Mouse (Mus musculus) brown adipose tissue, adult 24 weeks (tissue): Measurements from ENCODE around the gene Lrp1. TPM values are rescaled to one million over a fixed set of nuclear protein-coding genes. Genes with fewer than 3 reads are reported as not detected.

Source experiments
- H3K27ac ChIP-seq: fragments of 200-500 bp; replicated peaks from 2 replicates; pipeline ENCODE4 v1.5.1; 2012; ENCODE audit warnings: low read depth, mild to moderate bottlenecking, low read length
- H3K4me1 ChIP-seq: fragments of 200-500 bp; 2 replicates; pipeline ENCODE4 v1.6.1; 2012; ENCODE audit warnings: low read length, mixed read lengths; ENCODE audit not compliant: control insufficient read depth, insufficient read depth, insufficient read length
- H3K4me3 ChIP-seq: fragments of 200-500 bp; 2 replicates; pipeline ENCODE4 v1.5.1; 2012; ENCODE audit warnings: low read depth, mild to moderate bottlenecking, low read length, moderate library complexity; ENCODE audit not compliant: insufficient read depth
- polyA plus RNA-seq: library from polyadenylated mRNA; stranded (reverse); fragments of >200 nt; gene quantifications from 2 replicates; pipeline ENCODE4 v1.2.4, GENCODE M21; 2012; ENCODE audit not compliant: missing spikeins, insufficient read depth, insufficient read length

Lrp1 gene
- polyA plus RNA-seq, 1 experiment: 43.8 TPM

DNA sequence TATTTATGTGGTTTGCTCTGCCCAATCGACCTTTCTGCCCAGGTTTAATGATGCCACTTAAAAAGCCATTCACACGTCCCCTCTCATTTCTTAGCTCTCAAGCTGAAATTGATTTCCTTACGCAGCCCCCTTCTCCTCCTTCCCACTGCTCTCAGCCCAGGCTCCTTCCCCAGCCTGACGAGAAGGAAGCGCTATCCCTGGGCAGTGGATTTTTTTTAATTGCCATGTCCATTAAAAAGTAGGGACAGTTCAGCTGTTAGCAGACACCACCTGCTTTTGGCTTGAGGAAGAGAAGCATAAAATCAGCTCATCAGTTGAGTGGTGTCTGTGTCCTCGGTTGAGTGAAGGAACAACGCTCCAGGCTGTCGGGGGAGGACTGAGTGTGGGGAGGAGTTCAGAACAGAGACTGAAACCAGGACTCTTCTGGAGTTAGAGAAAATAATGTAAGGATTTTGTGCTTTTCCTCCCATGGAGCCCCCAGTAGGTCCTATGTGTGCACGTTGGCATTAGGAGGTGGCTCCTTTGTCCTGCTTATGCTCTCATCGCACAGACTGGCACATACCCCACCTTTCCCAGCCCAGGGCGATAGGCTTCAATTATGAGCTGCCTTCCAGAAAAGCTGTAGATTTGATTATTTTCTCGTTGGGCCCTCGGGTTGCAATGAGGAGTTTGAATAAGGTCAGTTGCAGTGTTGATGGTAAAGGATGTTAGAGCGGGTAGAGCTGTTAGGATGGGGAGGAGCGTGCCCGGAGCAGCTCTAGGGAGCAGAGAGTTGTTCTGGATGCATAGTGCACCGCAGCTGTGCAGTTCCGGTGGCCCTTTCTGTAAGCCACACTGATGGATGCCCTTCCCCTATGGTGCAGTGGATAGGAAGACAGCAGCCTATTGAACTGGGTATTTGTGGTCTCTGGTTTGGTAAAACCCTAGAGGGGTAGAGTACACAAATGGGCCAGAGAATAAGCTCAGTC lies 130.5 kb downstream of the Lrp1 start:
- Histone ChIP-seq H3K4me1 (no peaks in the 10 kb centered on the region), H3K4me3 (no peak overlapping the region), H3K27ac (no peak overlapping the region)

DNA sequence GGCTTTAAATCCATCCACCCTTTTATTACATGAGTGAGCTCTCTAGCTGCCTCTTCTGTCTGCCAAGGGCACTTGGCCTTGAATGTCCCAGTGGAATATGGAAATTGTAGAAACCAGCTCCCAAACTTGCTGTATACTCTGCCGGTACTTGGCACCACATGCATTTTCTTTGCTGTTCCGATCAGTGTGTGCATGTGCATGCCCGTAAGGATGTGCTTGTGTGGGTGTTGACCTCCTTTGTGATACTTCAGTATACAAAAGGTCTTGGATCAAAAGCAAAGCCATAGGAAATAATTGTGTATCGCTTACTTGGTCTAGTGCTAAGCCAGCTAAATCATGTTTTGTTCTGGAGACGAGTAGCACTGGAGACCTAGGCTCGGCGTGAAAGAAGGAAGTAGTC lies 132.1 kb downstream of the Lrp1 start:
- Histone ChIP-seq H3K4me3 (no peak overlapping the region), H3K4me1 (no peaks in the 10 kb centered on the region), H3K27ac (no peak overlapping the region)

Other genes with a start within 250 kb of the Lrp1 start
- gene R3hdm2, start 240.8 kb downstream of the Lrp1 start, polyA plus RNA-seq: 70.7 and 78.5 TPM in 2 replicates
- gene Stac3, start 119.5 kb downstream of the Lrp1 start, polyA plus RNA-seq: 3.8 and 4.8 TPM in 2 replicates
- gene Ndufa4l2, start 106.2 kb downstream of the Lrp1 start, polyA plus RNA-seq: 13.0 and 14.5 TPM in 2 replicates
- 15.5 and 16.7 TPM in 2 replicates for gene Shmt2, start 98.7 kb downstream of the Lrp1 start, polyA plus RNA-seq
- not detected in 2 replicates for gene Nxph4, start 86.6 kb downstream of the Lrp1 start, polyA plus RNA-seq
- 24.7 and 28.8 TPM in 2 replicates for gene Stat6, start 21.8 kb upstream of the Lrp1 start, polyA plus RNA-seq
- 1.0 and 2.5 TPM in 2 replicates for gene Nemp1, start 45.8 kb upstream of the Lrp1 start, polyA plus RNA-seq
- gene Nab2, start 47.4 kb upstream of the Lrp1 start, polyA plus RNA-seq: 4.2 and 6.3 TPM in 2 replicates
- not detected in 2 replicates for gene Myo1a, start 84.0 kb upstream of the Lrp1 start, polyA plus RNA-seq
- not detected in 2 replicates for gene Tac2, start 103.3 kb upstream of the Lrp1 start, polyA plus RNA-seq
- 2.7 and 3.3 TPM in 2 replicates for gene Zbtb39, start 118.4 kb upstream of the Lrp1 start, polyA plus RNA-seq
- gene Gpr182, start 130.6 kb upstream of the Lrp1 start, polyA plus RNA-seq: 1.5 TPM in 2 replicates
- gene Rdh1, start 138.6 kb upstream of the Lrp1 start, polyA plus RNA-seq: not detected in 2 replicates
- gene Rdh16f1, start 138.6 kb upstream of the Lrp1 start, polyA plus RNA-seq: not detected in 2 replicates
- not detected in 2 replicates for gene Rdh9, start 155.2 kb upstream of the Lrp1 start, polyA plus RNA-seq
- 0.52 TPM in 1 of 2 replicates, not detected in the other for gene Rdh16, start 180.0 kb upstream of the Lrp1 start, polyA plus RNA-seq
- gene Rdh19, start 228.8 kb upstream of the Lrp1 start, polyA plus RNA-seq: not detected in 2 replicates
- not detected in 2 replicates for gene Rdh16f2, start 245.3 kb upstream of the Lrp1 start, polyA plus RNA-seq